Mouse (Mus musculus) left cerebral cortex, postnatal 14 days (tissue): ENCODE results near the gene Tex14. TPM values are rescaled to one million over a fixed set of nuclear protein-coding genes. Genes with fewer than 3 reads are reported as not detected.
A peak's percentile ranks its signal among the peaks of the same experiment; 100 is the strongest.
"Not testable (repeated sequence)": the region's sequence is repeated elsewhere in the genome, so short reads cannot be mapped to it uniquely, and the experiment has no call there.

ENCODE experiments used
- DNase-seq, 2 experiments: peaks; one replicate each; pipeline ENCODE4 v3.0.0; 2021 to 2022; ENCODE audit warnings: low spot score in 2 of 2, mixed read lengths in 1 of 2
- intact Hi-C: fragments of 180-260 bp; cut with DNase I; formaldehyde crosslinking; loops from one replicate; pipeline ENCODE4 v1.15.1; 2025
- total RNA-seq, 2 experiments: library from RNA; stranded (reverse); gene quantifications; 2 replicates each; pipeline ENCODE4 v1.2.3; 2021

The Tex14 gene
- total RNA-seq, 2 experiments from 2014 or later: 0.19 to 0.92 TPM

GRCm38 (mm10) chr11:87444735-87445428 lies 40.0 kb downstream of the Tex14 start:
- intact Hi-C loops: no loop called here
- no peak for DNase-seq

- intact Hi-C loops, DNase-seq: not testable (repeated sequence)
These were observed 40.7 kb downstream of the Tex14 start for GRCm38 (mm10) chr11:87445593-87445992.

- DNase-seq: no peak
- intact Hi-C loops: no loop called here
These were observed 41.3 kb downstream of the Tex14 start for GRCm38 (mm10) chr11:87446159-87446558.

GRCm38 (mm10) chr11:87447429-87447828 lies 42.6 kb downstream of the Tex14 start:
- no peak for DNase-seq
- intact Hi-C loops: no loop called here

GRCm38 (mm10) chr11:87448081-87448475 lies 43.2 kb downstream of the Tex14 start:
- peak; percentile 92 to 93 for DNase-seq
- intact Hi-C loops: not testable (repeated sequence)

- intact Hi-C loops: not testable (repeated sequence)
- DNase-seq: peak; percentile 66 to 86
These were observed 43.8 kb downstream of the Tex14 start for GRCm38 (mm10) chr11:87448476-87449199.

GRCm38 (mm10) chr11:87449200-87449547 lies 44.3 kb downstream of the Tex14 start:
- intact Hi-C loops: no loop called here
- no peak for DNase-seq

- intact Hi-C loops, DNase-seq: not testable (repeated sequence)
These were observed 45.0 kb downstream of the Tex14 start for GRCm38 (mm10) chr11:87449847-87450246.

- intact Hi-C loops, DNase-seq: not testable (repeated sequence)
These were observed 47.9 kb downstream of the Tex14 start for GRCm38 (mm10) chr11:87452779-87453178.

GRCm38 (mm10) chr11:87453216-87454034 lies 48.6 kb downstream of the Tex14 start:
- DNase-seq: no peak
- intact Hi-C loops: no loop called here

- intact Hi-C loops: no loop called here
- DNase-seq: no peak
These were observed 49.3 kb downstream of the Tex14 start for GRCm38 (mm10) chr11:87454035-87454690.

GRCm38 (mm10) chr11:87455573-87455972 lies 50.7 kb downstream of the Tex14 start:
- no peak for DNase-seq
- intact Hi-C loops: no loop called here

- no peak for DNase-seq
- intact Hi-C loops: no loop called here
These were observed 51.1 kb downstream of the Tex14 start for GRCm38 (mm10) chr11:87455984-87456383.

GRCm38 (mm10) chr11:87460566-87460965 lies 55.7 kb downstream of the Tex14 start:
- intact Hi-C loops: no loop called here
- no peak for DNase-seq

- intact Hi-C loops: not testable (repeated sequence)
These were observed 57.1 kb downstream of the Tex14 start for GRCm38 (mm10) chr11:87461780-87462460.

GRCm38 (mm10) chr11:87462461-87463242 lies 57.8 kb downstream of the Tex14 start:
- intact Hi-C loops: no loop called here
- DNase-seq: peak; percentile 53 to 87

More at GRCm38 (mm10) chr11:87461780-87462460, 57.1 kb downstream of the Tex14 start:
- peak; percentile 75 for DNase-seq

GRCm38 (mm10) chr11:87463243-87463540 lies 58.3 kb downstream of the Tex14 start:
- intact Hi-C loops: no loop called here
- no peak for DNase-seq

GRCm38 (mm10) chr11:87463792-87464430 lies 59.0 kb downstream of the Tex14 start:
- DNase-seq, intact Hi-C loops: not testable (repeated sequence)
